Mouse (Mus musculus): ENCODE results near the gene Ube2t. TPM values are rescaled to one million over a fixed set of nuclear protein-coding genes. Genes with fewer than 3 reads are reported as not detected.

Ube2t gene
- 6.4 TPM in 1 of 2 replicates, not detected in the other for polyA plus RNA-seq (2012; ENCODE audit: insufficient read depth, low replicate concordance)

GRCm38 (mm10) chr1:134962053-134962803 lies at the start of gene Ube2t:
TSS of gene Ube2t (plus strand) at chr1:134962565.
- no peaks in the 10 kb centered on the region for H3K9me3 ChIP-seq
- no peaks in the 10 kb centered on the region for H3K27me3 ChIP-seq (replicated peaks)
- peaks cover 11% of the 10 kb centered on the region for H3K36me3 ChIP-seq (replicated peaks; ENCODE audit: low read length)
- H3K4me1 ChIP-seq = peaks cover 31% of the 10 kb centered on the region
- H3K4me3 ChIP-seq (replicated peaks) = peak within 1 kb of the TSS; percentile 95
- no peak for TF ChIP-seq FLI1 (IDR thresholded peaks at IDR 0.05; ENCODE audit: low read length)

GRCm38 (mm10) chr1:134913535-134913934 lies 48.8 kb upstream of the Ube2t start:
- Histone ChIP-seq H3K4me1 (peaks cover 84% of the 10 kb centered on the region), H3K36me3 (replicated peaks; ENCODE audit: low read length) (peaks cover under 1% of the 10 kb centered on the region), H3K27me3 (replicated peaks) (no peaks in the 10 kb centered on the region), H3K4me3 (replicated peaks) (no peak overlapping the region), H3K9me3 (no peaks in the 10 kb centered on the region)
- TF ChIP-seq FLI1 (IDR thresholded peaks at IDR 0.05; ENCODE audit: low read length) (no peak), GATA1 (IDR thresholded peaks at IDR 0.05; ENCODE audit: borderline replicate concordance, low read length) (no peak)

GRCm38 (mm10) chr1:134915421-134915820 lies 46.9 kb upstream of the Ube2t start:
- TF ChIP-seq GATA1 (IDR thresholded peaks at IDR 0.05; ENCODE audit: borderline replicate concordance, low read length) = no peak
- no peak for TF ChIP-seq FLI1 (IDR thresholded peaks at IDR 0.05; ENCODE audit: low read length)
- no peak overlapping the region for H3K4me3 ChIP-seq (replicated peaks)
- peaks cover 73% of the 10 kb centered on the region for H3K4me1 ChIP-seq
- peaks cover 8% of the 10 kb centered on the region for H3K36me3 ChIP-seq (replicated peaks; ENCODE audit: low read length)
- H3K9me3 ChIP-seq = no peaks in the 10 kb centered on the region
- H3K27me3 ChIP-seq (replicated peaks) = no peaks in the 10 kb centered on the region

GRCm38 (mm10) chr1:134919010-134919409 lies 43.4 kb upstream of the Ube2t start:
- no peaks in the 10 kb centered on the region for H3K27me3 ChIP-seq (replicated peaks)
- H3K9me3 ChIP-seq = no peaks in the 10 kb centered on the region
- TF ChIP-seq GATA1 (IDR thresholded peaks at IDR 0.05; ENCODE audit: borderline replicate concordance, low read length) (no peak), FLI1 (IDR thresholded peaks at IDR 0.05; ENCODE audit: low read length) (no peak)
- peaks cover 78% of the 10 kb centered on the region for H3K4me1 ChIP-seq
- H3K4me3 ChIP-seq (replicated peaks) = no peak overlapping the region
- H3K36me3 ChIP-seq (replicated peaks; ENCODE audit: low read length) = peaks cover 14% of the 10 kb centered on the region

- Histone ChIP-seq H3K4me1 (peaks cover 79% of the 10 kb centered on the region), H3K36me3 (replicated peaks; ENCODE audit: low read length) (peaks cover 36% of the 10 kb centered on the region), H3K27me3 (replicated peaks) (no peaks in the 10 kb centered on the region), H3K4me3 (replicated peaks) (no peak overlapping the region), H3K9me3 (no peaks in the 10 kb centered on the region)
- TF ChIP-seq FLI1 (IDR thresholded peaks at IDR 0.05; ENCODE audit: low read length) = no peak
- TF ChIP-seq GATA1 (IDR thresholded peaks at IDR 0.05; ENCODE audit: borderline replicate concordance, low read length) = no peak
Observed at GRCm38 (mm10) chr1:134932431-134932830, 29.9 kb upstream of the Ube2t start.

- Histone ChIP-seq H3K36me3 (replicated peaks; ENCODE audit: low read length) (peaks cover 35% of the 10 kb centered on the region), H3K9me3 (no peaks in the 10 kb centered on the region), H3K27me3 (replicated peaks) (no peaks in the 10 kb centered on the region), H3K4me1 (peaks cover 78% of the 10 kb centered on the region), H3K4me3 (replicated peaks) (no peak overlapping the region)
- TF ChIP-seq GATA1 (IDR thresholded peaks at IDR 0.05; ENCODE audit: borderline replicate concordance, low read length) (no peak), FLI1 (IDR thresholded peaks at IDR 0.05; ENCODE audit: low read length) (no peak)
Observed at GRCm38 (mm10) chr1:134936335-134936734, 26.0 kb upstream of the Ube2t start.

GRCm38 (mm10) chr1:134938233-134938632 lies 24.1 kb upstream of the Ube2t start:
- H3K4me1 ChIP-seq = peaks cover 76% of the 10 kb centered on the region
- no peak overlapping the region for H3K4me3 ChIP-seq (replicated peaks)
- H3K9me3 ChIP-seq = no peaks in the 10 kb centered on the region
- peaks cover 28% of the 10 kb centered on the region for H3K36me3 ChIP-seq (replicated peaks; ENCODE audit: low read length)
- H3K27me3 ChIP-seq (replicated peaks) = no peaks in the 10 kb centered on the region
- no peak for TF ChIP-seq FLI1 (IDR thresholded peaks at IDR 0.05; ENCODE audit: low read length)
- TF ChIP-seq GATA1 (IDR thresholded peaks at IDR 0.05; ENCODE audit: borderline replicate concordance, low read length) = no peak

- peaks cover 55% of the 10 kb centered on the region for H3K4me1 ChIP-seq
- H3K9me3 ChIP-seq = no peaks in the 10 kb centered on the region
Observed at GRCm38 (mm10) chr1:134940863-134941262, 21.5 kb upstream of the Ube2t start.

GRCm38 (mm10) chr1:134942898-134943297 lies 19.5 kb upstream of the Ube2t start:
- Histone ChIP-seq H3K9me3 (no peaks in the 10 kb centered on the region), H3K4me3 (replicated peaks) (no peak overlapping the region), H3K36me3 (replicated peaks; ENCODE audit: low read length) (peaks cover 52% of the 10 kb centered on the region), H3K27me3 (replicated peaks) (no peaks in the 10 kb centered on the region), H3K4me1 (peaks cover 50% of the 10 kb centered on the region)
- TF ChIP-seq GATA1 (IDR thresholded peaks at IDR 0.05; ENCODE audit: borderline replicate concordance, low read length) = no peak
- TF ChIP-seq FLI1 (IDR thresholded peaks at IDR 0.05; ENCODE audit: low read length) = no peak

More at GRCm38 (mm10) chr1:134940863-134941262, 21.5 kb upstream of the Ube2t start:
- TF ChIP-seq FLI1 (IDR thresholded peaks at IDR 0.05; ENCODE audit: low read length) (no peak), GATA1 (IDR thresholded peaks at IDR 0.05; ENCODE audit: borderline replicate concordance, low read length) (no peak)
- Histone ChIP-seq H3K27me3 (replicated peaks) (no peaks in the 10 kb centered on the region), H3K36me3 (replicated peaks; ENCODE audit: low read length) (peaks cover 37% of the 10 kb centered on the region), H3K4me3 (replicated peaks) (peak overlapping the region; percentile 46)

- no peak for TF ChIP-seq GATA1 (IDR thresholded peaks at IDR 0.05; ENCODE audit: borderline replicate concordance, low read length)
- TF ChIP-seq FLI1 (IDR thresholded peaks at IDR 0.05; ENCODE audit: low read length) = no peak
- no peak overlapping the region for H3K4me3 ChIP-seq (replicated peaks)
- peaks cover 74% of the 10 kb centered on the region for H3K36me3 ChIP-seq (replicated peaks; ENCODE audit: low read length)
- H3K9me3 ChIP-seq = no peaks in the 10 kb centered on the region
- H3K4me1 ChIP-seq = peaks cover 33% of the 10 kb centered on the region
- H3K27me3 ChIP-seq (replicated peaks) = no peaks in the 10 kb centered on the region
Observed at GRCm38 (mm10) chr1:134947590-134947989, 14.8 kb upstream of the Ube2t start.
